ENCODE assay signal across 20 mouse cellular contexts in the genomic region with DNA sequence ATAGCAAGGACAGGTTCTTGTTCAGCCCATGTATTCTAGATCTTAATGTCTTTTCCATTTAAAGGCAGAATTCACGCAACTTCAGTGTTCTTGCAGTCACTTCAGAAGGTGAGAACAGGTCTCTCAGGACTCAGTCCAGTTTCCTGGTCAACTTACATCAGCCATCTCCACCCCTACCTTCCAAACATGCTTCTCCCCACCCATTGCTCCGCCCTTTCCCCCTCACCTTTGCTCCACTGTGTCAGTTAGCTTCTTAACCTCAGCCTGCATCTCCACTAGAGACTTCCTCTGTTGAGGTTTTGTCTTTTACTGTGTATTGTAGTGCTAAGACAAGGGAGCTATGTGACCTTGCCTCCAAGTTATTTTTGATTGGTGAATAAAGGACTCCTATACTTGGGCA.
"Had no signal": no experiment of that assay in that cellular context is flagged by ENCODE, and none has a peak within 500 bp of the region (broad histone marks: within the 10 kb centered on the region; RNA-seq: fewer than 3 reads in every experiment).

No protein-coding gene starts in this region.

- H3K4me1 ChIP-seq: liver, embryonic 13.5 days; liver, embryonic 15.5 days; midbrain, embryonic 12.5 days; neural tube, embryonic 12.5 days; stomach, embryonic 15.5 days had no signal

- DNase-seq: liver; liver, embryonic 13.5 days; liver, postnatal 0 days; lung, adult 2 months; lung, postnatal 14 days; lung, postnatal 36 days; midbrain, embryonic 14.5 days; right cerebral cortex, postnatal 14 days; thymus, adult 18-20 months had no signal

- H3K4me3 ChIP-seq: liver, embryonic 13.5 days; liver, embryonic 15.5 days; lung, embryonic 15.5 days; megakaryocyte, embryonic 14.5 days; midbrain, embryonic 12.5 days; myocyte; neural tube, embryonic 12.5 days; stomach, embryonic 15.5 days had no signal

- H3K9ac ChIP-seq: liver, embryonic 13.5 days; liver, embryonic 15.5 days; liver, postnatal 0 days; lung, embryonic 15.5 days; midbrain, embryonic 12.5 days; neural tube, embryonic 12.5 days; stomach, embryonic 15.5 days had no signal

- H3K4me2 ChIP-seq: liver, embryonic 11.5 days; liver, embryonic 13.5 days; liver, embryonic 15.5 days; lung, embryonic 15.5 days; midbrain, embryonic 12.5 days; neural tube, embryonic 12.5 days; stomach, embryonic 15.5 days had no signal

- H3K27me3 ChIP-seq: liver, embryonic 13.5 days; liver, embryonic 15.5 days; lung, embryonic 15.5 days; midbrain, embryonic 12.5 days; neural tube, embryonic 12.5 days; stomach, embryonic 15.5 days had no signal

- H3K27ac ChIP-seq: liver, embryonic 13.5 days; liver, embryonic 15.5 days; lung, embryonic 15.5 days; macrophage; midbrain, embryonic 12.5 days; neural tube, embryonic 12.5 days; stomach, embryonic 15.5 days had no signal

- H3K9me3 ChIP-seq: liver, embryonic 13.5 days; liver, embryonic 15.5 days; lung, embryonic 15.5 days; midbrain, embryonic 12.5 days; neural tube, embryonic 12.5 days; stomach, embryonic 15.5 days had no signal

- H3K36me3 ChIP-seq: liver, embryonic 13.5 days; liver, embryonic 15.5 days; lung, embryonic 15.5 days; midbrain, embryonic 12.5 days; neural tube, embryonic 12.5 days; stomach, embryonic 15.5 days had no signal

- ATAC-seq: liver, postnatal 0 days; lung, postnatal 0 days; midbrain, embryonic 16.5 days had no signal
